Mouse (Mus musculus) right cerebral cortex, adult 2 months (tissue): Measurements from ENCODE around the gene Washc3.

Experiments used
- DNase-seq, 2 experiments: peaks; one replicate each; pipeline ENCODE4 v3.0.0; 2021 to 2022; ENCODE audit warnings: low spot score in 2 of 2

Washc3 gene

GRCm38 (mm10) chr10:88255556-88255955 lies 54.7 kb downstream of the Washc3 start:
- DNase-seq = no peak

- no peak for DNase-seq
Observed at GRCm38 (mm10) chr10:88260309-88260708, 59.4 kb downstream of the Washc3 start.

GRCm38 (mm10) chr10:88261186-88261585 lies 60.3 kb downstream of the Washc3 start:
- DNase-seq = no peak

- DNase-seq = no peak
Observed at GRCm38 (mm10) chr10:88263383-88263782, 62.5 kb downstream of the Washc3 start.

GRCm38 (mm10) chr10:88274045-88274444 lies 73.2 kb downstream of the Washc3 start:
- DNase-seq = no peak

GRCm38 (mm10) chr10:88281699-88282098 lies 80.8 kb downstream of the Washc3 start:
- no peak for DNase-seq

GRCm38 (mm10) chr10:88284343-88284990 lies 83.6 kb downstream of the Washc3 start:
- DNase-seq = no peak

- no peak for DNase-seq
Observed at GRCm38 (mm10) chr10:88287261-88287660, 86.4 kb downstream of the Washc3 start.

GRCm38 (mm10) chr10:88288061-88288460 lies 87.2 kb downstream of the Washc3 start:
- no peak for DNase-seq

- no peak for DNase-seq
Observed at GRCm38 (mm10) chr10:88295091-88295490, 94.2 kb downstream of the Washc3 start.
